Mouse (Mus musculus): ENCODE results near the gene Gm42688. TPM values are rescaled to one million over a fixed set of nuclear protein-coding genes. Genes with fewer than 3 reads are reported as not detected.

Gene Gm42688
- polyA plus RNA-seq, 1 experiment from 2014 or later = 1.7 TPM

DNA sequence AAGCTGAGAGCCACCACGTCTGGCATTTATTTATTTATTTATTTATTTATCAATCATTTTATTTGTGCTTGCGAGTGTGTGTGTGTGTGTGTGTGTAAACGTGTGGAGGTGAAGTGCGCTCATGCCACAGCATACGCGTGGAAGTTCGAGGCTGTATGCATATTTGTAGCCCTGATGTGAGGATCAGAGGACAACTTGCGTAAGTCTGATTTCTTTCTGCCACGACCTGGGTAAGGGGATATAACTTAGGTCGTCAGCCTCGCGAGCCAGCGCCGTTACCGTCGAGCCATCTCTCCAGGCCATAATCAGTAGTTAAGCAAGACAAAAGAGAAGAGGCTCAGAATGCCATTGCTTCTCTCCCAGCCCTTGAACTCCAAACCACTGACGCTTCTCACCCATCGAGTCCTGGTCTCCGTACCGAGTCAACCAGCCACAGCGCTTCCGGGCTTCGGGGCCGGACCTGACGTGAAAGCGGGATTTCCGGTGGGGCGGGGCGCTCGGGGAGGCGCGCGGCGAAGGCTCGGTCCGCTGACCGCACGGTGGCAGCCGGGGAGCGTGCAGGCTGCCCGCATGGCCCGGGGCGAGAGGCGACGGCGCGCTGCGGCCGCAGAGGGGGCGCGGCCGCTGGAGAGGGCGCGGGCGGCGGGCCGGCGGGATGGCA is 13.7 kb downstream of the Gm42688 start, which contains the start of gene Mogs:
Mogs (plus strand) TSS at position 486 of the 661 bp plus-strand sequence.
- ATAC-seq = peak; percentile 92

GRCm38 (mm10) chr6:83115682-83116372 is 14.4 kb downstream of the Gm42688 start:
- H3K36me3 ChIP-seq (ENCODE audit: control insufficient read depth, insufficient read depth, low read length) = no peaks in the 10 kb centered on the region; the same call in 1 of the 2 replicates
- no peaks in the 10 kb centered on the region for H3K9me3 ChIP-seq (ENCODE audit: control insufficient read depth, low read length)
- peak overlapping the region; percentile 72 for H3K27ac ChIP-seq (ENCODE audit: low read length)
- peak overlapping the region; percentile 88 for H3K4me2 ChIP-seq (ENCODE audit: low read depth, low read length)
- under 1% methylated on average over 46 of the region's 48 CpGs for WGBS
- H3K9ac ChIP-seq (ENCODE audit: low read depth, low read length) = peak overlapping the region; percentile 92
- peaks cover 25% of the 10 kb centered on the region for H3K4me1 ChIP-seq (ENCODE audit: control insufficient read depth, insufficient read depth, low read length)
- ATAC-seq = peak; percentile 70
- H3K27me3 ChIP-seq (replicated peaks; ENCODE audit: control insufficient read depth, insufficient read depth, low read length) = no peaks in the 10 kb centered on the region
- peak overlapping the region; percentile 85 for H3K4me3 ChIP-seq (ENCODE audit: low read length)

More for the DNA sequence above, 13.7 kb downstream of the Gm42688 start, which contains the start of gene Mogs:
- no peaks in the 10 kb centered on the region for H3K9me3 ChIP-seq (ENCODE audit: control insufficient read depth, low read length)
- peaks cover 21% of the 10 kb centered on the region for H3K4me1 ChIP-seq (ENCODE audit: control insufficient read depth, insufficient read depth, low read length)
- H3K4me2 ChIP-seq (ENCODE audit: low read depth, low read length) = peak within 1 kb of the TSS; percentile 88
- 1% methylated on average over 44 of the region's 58 CpGs for WGBS
- H3K9ac ChIP-seq (ENCODE audit: low read depth, low read length) = peak within 1 kb of the TSS; percentile 92
- H3K27me3 ChIP-seq (replicated peaks; ENCODE audit: control insufficient read depth, insufficient read depth, low read length) = no peaks in the 10 kb centered on the region
- H3K27ac ChIP-seq (ENCODE audit: low read length) = peak within 1 kb of the TSS; percentile 87
- no peaks in the 10 kb centered on the region; the same call in 1 of the 2 replicates for H3K36me3 ChIP-seq (ENCODE audit: control insufficient read depth, insufficient read depth, low read length)
- H3K4me3 ChIP-seq (ENCODE audit: low read length) = peak within 1 kb of the TSS; percentile 85

DNA sequence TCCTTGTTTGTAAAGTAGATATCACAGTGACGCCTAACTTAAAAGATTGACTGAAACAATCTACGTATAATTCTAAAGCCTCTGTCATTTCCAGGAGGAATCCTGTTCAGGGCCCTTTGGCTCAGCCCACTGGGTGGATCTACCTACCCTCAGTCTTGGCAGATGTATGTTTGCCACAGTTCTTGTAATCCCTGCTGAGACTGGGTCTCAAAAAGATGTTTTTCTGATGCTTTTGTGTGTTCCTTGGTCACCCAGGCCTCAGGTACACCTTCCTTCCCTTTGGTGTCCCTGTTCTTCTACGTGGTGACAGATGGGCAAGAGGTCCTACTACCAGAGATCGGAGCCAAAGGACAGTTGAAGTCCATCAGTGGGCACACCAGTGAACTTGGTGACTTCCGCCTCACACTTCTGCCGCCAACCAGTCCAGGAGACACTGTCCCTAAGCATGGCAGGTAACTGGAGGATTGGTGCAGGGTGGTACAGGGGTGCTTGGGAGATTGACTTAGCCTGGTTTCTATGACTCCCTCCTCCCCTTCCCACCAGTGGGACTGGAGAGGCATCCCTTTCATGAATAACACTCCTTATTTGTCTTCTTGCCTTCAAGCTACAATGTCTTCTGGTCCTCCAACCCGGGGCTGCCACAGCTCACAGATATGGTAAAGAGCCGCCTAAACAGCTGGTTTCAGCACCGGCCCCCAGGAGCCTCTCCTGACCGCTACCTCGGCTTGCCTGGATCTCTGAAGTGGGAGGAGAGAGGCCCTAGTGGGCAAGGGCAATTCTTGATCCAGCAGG is 15.2 kb downstream of the Gm42688 start:
- Histone ChIP-seq H3K27me3 (replicated peaks; ENCODE audit: control insufficient read depth, insufficient read depth, low read length) (no peaks in the 10 kb centered on the region), H3K9ac (ENCODE audit: low read depth, low read length) (peak overlapping the region; percentile 92), H3K9me3 (ENCODE audit: control insufficient read depth, low read length) (no peaks in the 10 kb centered on the region), H3K4me2 (ENCODE audit: low read depth, low read length) (peak overlapping the region; percentile 88), H3K4me1 (ENCODE audit: control insufficient read depth, insufficient read depth, low read length) (peaks cover 25% of the 10 kb centered on the region), H3K4me3 (ENCODE audit: low read length) (peak overlapping the region; percentile 85), H3K27ac (ENCODE audit: low read length) (peak overlapping the region; percentile 72), H3K36me3 (ENCODE audit: control insufficient read depth, insufficient read depth, low read length) (no peaks in the 10 kb centered on the region; the same call in 1 of the 2 replicates)
- no peak for ATAC-seq
- WGBS = 71% methylated on average over 11 of the region's 11 CpGs

- no peak overlapping the region for H3K4me3 ChIP-seq (ENCODE audit: low read length)
- H3K27ac ChIP-seq (ENCODE audit: low read length) = no peak overlapping the region
- WGBS = 86% methylated on average over 4 of the region's 4 CpGs
- no peak overlapping the region for H3K9ac ChIP-seq (ENCODE audit: low read depth, low read length)
- no peak for ATAC-seq
- H3K36me3 ChIP-seq (ENCODE audit: control insufficient read depth, insufficient read depth, low read length) = no peaks in the 10 kb centered on the region; the same call in 1 of the 2 replicates
- H3K27me3 ChIP-seq (replicated peaks; ENCODE audit: control insufficient read depth, insufficient read depth, low read length) = no peaks in the 10 kb centered on the region
- no peak overlapping the region for H3K4me2 ChIP-seq (ENCODE audit: low read depth, low read length)
- no peaks in the 10 kb centered on the region for H3K9me3 ChIP-seq (ENCODE audit: control insufficient read depth, low read length)
- H3K4me1 ChIP-seq (ENCODE audit: control insufficient read depth, insufficient read depth, low read length) = peaks cover 26% of the 10 kb centered on the region
Observed at GRCm38 (mm10) chr6:83117165-83117438, 15.7 kb downstream of the Gm42688 start.

- H3K4me2 ChIP-seq (ENCODE audit: low read depth, low read length) = no peak overlapping the region
- H3K4me3 ChIP-seq (ENCODE audit: low read length) = no peak overlapping the region
- no peak overlapping the region for H3K9ac ChIP-seq (ENCODE audit: low read depth, low read length)
- 87% methylated on average over 13 of the region's 13 CpGs for WGBS
- no peak overlapping the region for H3K27ac ChIP-seq (ENCODE audit: low read length)
- H3K36me3 ChIP-seq (ENCODE audit: control insufficient read depth, insufficient read depth, low read length) = no peaks in the 10 kb centered on the region; the same call in 1 of the 2 replicates
- no peaks in the 10 kb centered on the region for H3K9me3 ChIP-seq (ENCODE audit: control insufficient read depth, low read length)
- peaks cover 31% of the 10 kb centered on the region for H3K4me1 ChIP-seq (ENCODE audit: control insufficient read depth, insufficient read depth, low read length)
- ATAC-seq = no peak
- no peaks in the 10 kb centered on the region for H3K27me3 ChIP-seq (replicated peaks; ENCODE audit: control insufficient read depth, insufficient read depth, low read length)
Observed at GRCm38 (mm10) chr6:83117616-83118015, 16.2 kb downstream of the Gm42688 start.

DNA sequence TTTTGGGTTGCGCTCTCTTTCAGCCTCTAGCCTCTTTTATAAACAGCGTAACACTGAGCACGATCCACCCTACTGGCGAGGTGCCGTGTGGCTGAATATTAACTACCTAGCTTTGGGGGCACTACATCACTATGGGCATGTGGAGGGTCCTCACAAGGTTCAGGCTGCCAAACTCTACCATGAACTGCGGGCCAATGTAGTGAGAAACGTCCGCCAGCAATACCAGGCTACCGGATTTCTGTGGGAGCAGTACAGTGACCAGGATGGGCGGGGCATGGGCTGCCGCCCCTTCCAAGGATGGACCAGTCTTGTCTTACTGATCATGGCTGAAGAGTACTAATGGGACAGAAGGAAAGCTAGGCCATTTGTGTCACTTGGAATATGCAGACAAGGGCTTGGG is 17.0 kb downstream of the Gm42688 start:
- H3K4me3 ChIP-seq (ENCODE audit: low read length) = no peak overlapping the region
- no peak overlapping the region for H3K27ac ChIP-seq (ENCODE audit: low read length)
- no peak overlapping the region for H3K9ac ChIP-seq (ENCODE audit: low read depth, low read length)
- H3K4me2 ChIP-seq (ENCODE audit: low read depth, low read length) = no peak overlapping the region
- 80% methylated on average over 11 of the region's 11 CpGs for WGBS
- H3K27me3 ChIP-seq (replicated peaks; ENCODE audit: control insufficient read depth, insufficient read depth, low read length) = no peaks in the 10 kb centered on the region
- no peak for ATAC-seq
- no peaks in the 10 kb centered on the region for H3K9me3 ChIP-seq (ENCODE audit: control insufficient read depth, low read length)
- peaks cover 37% of the 10 kb centered on the region for H3K4me1 ChIP-seq (ENCODE audit: control insufficient read depth, insufficient read depth, low read length)
- H3K36me3 ChIP-seq (ENCODE audit: control insufficient read depth, insufficient read depth, low read length) = no peaks in the 10 kb centered on the region; the same call in 1 of the 2 replicates

DNA sequence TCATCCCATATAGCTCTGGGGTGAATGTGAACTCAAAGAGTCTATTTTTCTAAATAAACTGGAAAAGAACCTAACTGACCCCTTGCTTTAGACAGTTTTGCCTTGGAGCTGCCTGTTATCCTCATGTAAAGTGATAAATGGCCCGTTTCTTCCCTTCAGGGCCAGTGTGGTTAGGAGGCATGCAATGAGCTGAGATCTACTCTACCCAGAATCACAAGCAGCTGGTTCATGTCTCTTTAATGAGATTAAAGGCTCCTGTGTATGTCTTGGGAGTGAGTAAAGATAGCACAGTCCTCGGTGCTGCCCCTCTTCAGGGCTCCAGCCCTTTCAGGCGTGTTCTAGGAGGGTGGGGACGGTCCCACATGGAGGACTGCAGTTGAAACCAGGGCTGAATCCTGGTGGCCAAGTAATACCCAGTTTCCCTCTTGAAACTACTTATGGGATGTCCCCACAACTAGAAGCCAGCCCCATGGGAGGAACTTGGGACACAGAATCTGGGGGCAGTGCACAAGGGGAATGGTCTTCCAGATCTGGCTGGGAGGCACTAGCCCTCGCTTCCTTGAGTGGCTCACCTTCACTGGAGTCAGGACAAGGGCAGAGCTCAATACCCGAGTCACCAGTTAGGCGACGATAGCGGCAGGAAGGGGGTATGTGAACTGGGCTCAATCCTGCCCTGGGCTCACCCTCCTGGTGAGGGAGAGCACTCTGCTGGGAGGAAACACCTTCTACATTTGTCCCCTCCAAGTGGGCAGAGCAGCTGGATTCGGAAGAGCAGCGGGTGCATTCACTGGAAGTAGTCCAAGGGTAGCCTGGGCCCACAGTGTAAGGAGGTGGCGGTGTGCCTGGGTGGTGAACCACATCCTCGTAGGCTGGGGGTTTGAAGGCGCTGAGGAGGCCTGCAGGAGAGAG is 17.7 kb downstream of the Gm42688 start:
- Histone ChIP-seq H3K36me3 (ENCODE audit: control insufficient read depth, insufficient read depth, low read length) (no peaks in the 10 kb centered on the region; the same call in 1 of the 2 replicates), H3K4me3 (ENCODE audit: low read length) (no peak overlapping the region), H3K9me3 (ENCODE audit: control insufficient read depth, low read length) (no peaks in the 10 kb centered on the region), H3K27me3 (replicated peaks; ENCODE audit: control insufficient read depth, insufficient read depth, low read length) (no peaks in the 10 kb centered on the region), H3K9ac (ENCODE audit: low read depth, low read length) (peak overlapping the region; percentile 81; the same call in 1 of the 2 replicates), H3K27ac (ENCODE audit: low read length) (no peak overlapping the region), H3K4me1 (ENCODE audit: control insufficient read depth, insufficient read depth, low read length) (peaks cover 41% of the 10 kb centered on the region), H3K4me2 (ENCODE audit: low read depth, low read length) (no peak overlapping the region)
- no peak for ATAC-seq
- 78% methylated on average over 14 of the region's 14 CpGs for WGBS

DNA sequence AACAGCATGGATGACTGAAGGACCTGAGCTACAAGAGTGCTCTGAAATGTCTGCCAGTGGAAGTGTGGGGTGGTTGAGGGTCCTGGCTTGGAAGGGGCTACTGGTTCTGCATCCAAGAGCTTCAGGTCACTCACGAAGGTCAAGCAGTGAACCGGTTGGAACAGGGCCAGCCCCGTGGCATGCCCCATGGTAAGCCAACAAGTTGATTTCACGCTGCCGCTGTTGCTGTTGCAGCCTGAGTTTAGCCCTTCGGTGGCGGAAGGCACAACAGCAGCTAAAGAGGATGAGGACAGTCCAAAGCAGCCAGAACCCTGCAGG is 18.3 kb downstream of the Gm42688 start:
- Histone ChIP-seq H3K9ac (ENCODE audit: low read depth, low read length) (peak overlapping the region; percentile 81; the same call in 1 of the 2 replicates), H3K4me1 (ENCODE audit: control insufficient read depth, insufficient read depth, low read length) (peaks cover 41% of the 10 kb centered on the region), H3K27ac (ENCODE audit: low read length) (no peak overlapping the region), H3K27me3 (replicated peaks; ENCODE audit: control insufficient read depth, insufficient read depth, low read length) (no peaks in the 10 kb centered on the region), H3K9me3 (ENCODE audit: control insufficient read depth, low read length) (no peaks in the 10 kb centered on the region), H3K36me3 (ENCODE audit: control insufficient read depth, insufficient read depth, low read length) (no peaks in the 10 kb centered on the region; the same call in 1 of the 2 replicates), H3K4me2 (ENCODE audit: low read depth, low read length) (peak overlapping the region; percentile 90; the same call in 1 of the 2 replicates), H3K4me3 (ENCODE audit: low read length) (peak overlapping the region; percentile 74; the same call in 1 of the 2 replicates)
- WGBS = 76% methylated on average over 7 of the region's 7 CpGs
- no peak for ATAC-seq
